Mouse (Mus musculus) midbrain, embryonic 10.5 days (tissue): ENCODE measurements around the gene Rrnad1. TPM values are rescaled to one million over a fixed set of nuclear protein-coding genes. Genes with fewer than 3 reads are reported as not detected.
"Not testable (repeated sequence)": the region's sequence is repeated elsewhere in the genome, so short reads cannot be mapped to it uniquely, and the experiment has no call there.

Source experiments
- DNase-seq: peaks from one replicate; pipeline ENCODE4 v3.0.0-alpha.2; 2017; ENCODE audit warnings: low spot score
- H3K27ac ChIP-seq: fragments of 300-500 bp; sonication (generic); replicated peaks from 2 replicates; pipeline ENCODE4 v1.5.1; 2016; ENCODE audit warnings: mild to moderate bottlenecking
- H3K27me3 ChIP-seq: fragments of 300-500 bp; sonication (generic); 2 replicates; pipeline ENCODE4 v1.6.1; 2016; ENCODE audit warnings: low read depth, mild to moderate bottlenecking; ENCODE audit not compliant: poor library complexity, severe bottlenecking
- H3K36me3 ChIP-seq: fragments of 300-500 bp; sonication (generic); 2 replicates; pipeline ENCODE4 v1.6.1; 2016; ENCODE audit warnings: mild to moderate bottlenecking, moderate library complexity
- H3K4me1 ChIP-seq: fragments of 300-500 bp; sonication (generic); 2 replicates; pipeline ENCODE4 v1.6.1; 2016
- H3K4me3 ChIP-seq: fragments of 300-500 bp; sonication (generic); 2 replicates; pipeline ENCODE4 v1.5.1; 2016; ENCODE audit warnings: mild to moderate bottlenecking, moderate library complexity
- H3K9me3 ChIP-seq: fragments of 300-500 bp; sonication (generic); replicated peaks from 2 replicates; pipeline ENCODE4 v1.6.1; 2016; ENCODE audit warnings: mild to moderate bottlenecking
- WGBS: fragments of 180-500 bp; shearing (Covaris S2); methylation state at CpG from one replicate; pipeline ENCODE4 v1.1.7; 2016; 5-methylcytosine and 5-hydroxymethylcytosine counted together
- polyA plus RNA-seq: library from polyadenylated mRNA; unstranded; fragments of >200 nt; fragmentation: Nextera tagmentation; extraction: Ambion mirVana; gene quantifications from 2 replicates; pipeline ENCODE4 v1.2.1, GENCODE M21; 2016

The Rrnad1 gene
- polyA plus RNA-seq, 1 experiment from 2014 or later, result 21.6 TPM

DNA sequence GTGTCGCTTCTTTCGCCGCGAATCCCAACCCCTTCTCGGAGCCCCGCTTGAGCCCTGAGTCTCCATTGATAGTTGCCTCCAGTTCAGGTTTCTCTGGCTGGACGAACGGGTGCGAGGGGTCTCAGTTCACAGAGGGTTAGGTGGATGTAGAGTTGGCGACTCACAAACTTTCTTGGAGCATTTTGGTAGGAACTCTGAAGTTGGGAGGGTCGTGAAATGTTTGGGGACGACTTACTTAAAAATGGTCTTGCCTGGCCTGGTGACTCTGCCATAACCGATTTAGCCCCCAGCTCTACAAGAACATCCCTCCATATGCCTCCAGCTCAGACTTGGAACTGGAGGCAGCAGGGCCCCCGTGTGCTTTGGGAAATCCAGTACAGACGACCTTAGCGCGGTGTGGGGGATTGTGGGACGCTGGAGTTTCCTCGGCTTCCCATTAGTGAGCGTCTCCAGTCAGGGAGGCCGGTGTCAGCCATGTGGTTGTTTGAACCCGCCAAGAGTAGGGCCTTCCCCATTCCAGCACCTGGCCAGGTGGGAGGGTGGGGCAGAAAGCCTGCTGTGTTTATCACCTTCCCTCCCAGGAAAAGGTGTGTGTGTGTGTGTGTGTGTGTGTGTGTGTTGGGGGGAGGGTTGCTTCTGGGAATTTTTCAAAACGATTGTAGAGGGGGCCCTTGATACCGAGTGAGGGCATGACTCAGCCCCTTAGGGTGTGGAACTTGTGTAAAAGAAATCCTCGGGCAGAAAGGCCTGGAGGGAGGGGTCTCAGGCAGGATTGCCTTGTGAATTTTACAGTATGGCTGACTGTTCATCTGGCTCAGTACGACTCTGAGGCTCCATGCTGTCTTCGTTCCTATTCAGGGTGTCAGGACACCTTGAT is 23.3 kb downstream of the Rrnad1 start:
- H3K27ac ChIP-seq, result peak overlapping the region; percentile 96
- no peaks in the 10 kb centered on the region for H3K9me3 ChIP-seq
- H3K27me3 ChIP-seq, result no peaks in the 10 kb centered on the region
- peak; percentile 47 for DNase-seq
- peaks cover 61% of the 10 kb centered on the region for H3K4me1 ChIP-seq
- peak overlapping the region; percentile 80 for H3K4me3 ChIP-seq
- WGBS, result under 1% methylated on average over 27 of the region's 27 CpGs
- no peaks in the 10 kb centered on the region; the same call in 1 of the 2 replicates for H3K36me3 ChIP-seq

DNA sequence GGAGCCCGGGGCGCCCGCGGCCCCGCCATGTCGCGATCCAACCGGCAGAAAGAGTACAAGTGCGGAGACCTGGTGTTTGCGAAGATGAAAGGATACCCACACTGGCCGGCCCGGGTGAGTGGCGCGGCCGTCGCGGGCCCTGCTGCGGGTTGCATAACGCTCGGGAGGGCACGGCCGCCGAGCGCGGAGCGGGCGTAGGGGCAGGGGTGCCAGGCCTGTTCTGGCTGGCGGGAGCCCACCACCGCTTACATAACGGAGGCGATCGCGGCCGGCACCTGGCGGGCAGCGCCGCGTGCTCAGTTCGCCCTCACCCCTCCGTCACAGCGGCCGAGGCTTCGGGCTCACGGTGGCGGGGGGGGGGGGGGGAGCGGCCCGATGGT is 23.9 kb downstream of the Rrnad1 start:
- no peaks in the 10 kb centered on the region for H3K9me3 ChIP-seq
- no peaks in the 10 kb centered on the region for H3K27me3 ChIP-seq
- H3K4me3 ChIP-seq, result peak overlapping the region; percentile 80
- no peaks in the 10 kb centered on the region; the same call in 1 of the 2 replicates for H3K36me3 ChIP-seq
- DNase-seq, result peak; percentile 63
- peak overlapping the region; percentile 96 for H3K27ac ChIP-seq
- peaks cover 55% of the 10 kb centered on the region for H3K4me1 ChIP-seq
- under 1% methylated on average over 44 of the region's 47 CpGs for WGBS

DNA sequence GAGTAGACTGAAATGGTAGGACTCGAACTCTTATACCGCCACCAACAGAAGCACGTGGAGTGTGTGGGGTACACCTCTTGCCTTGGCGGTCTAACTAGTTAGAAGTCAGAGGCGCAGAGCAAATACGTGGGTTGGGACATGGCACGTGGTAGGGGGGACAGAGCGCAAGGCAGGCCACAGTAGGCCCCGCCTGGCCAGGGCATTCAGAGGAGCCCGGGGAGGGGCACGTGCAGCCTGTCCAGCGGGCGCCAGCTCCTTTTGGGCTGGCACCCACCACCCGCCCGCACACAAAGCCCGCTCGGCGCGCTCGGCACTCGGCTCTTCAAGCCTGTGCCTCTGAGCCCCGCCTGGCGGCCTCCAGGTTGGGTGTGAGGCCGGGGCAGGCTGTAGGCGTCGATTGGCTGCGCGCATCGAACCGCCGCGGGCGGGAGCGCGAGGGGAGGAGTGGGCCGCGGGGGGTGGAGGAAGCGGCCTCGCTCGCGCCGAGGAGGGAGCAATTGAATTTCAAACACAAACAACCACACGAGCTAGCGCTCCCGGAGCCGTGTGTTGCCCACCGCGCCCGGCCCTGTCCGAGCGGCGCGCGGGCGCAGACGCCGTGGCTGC is 24.5 kb downstream of the Rrnad1 start, which contains the start of gene Hdgf:
Hdgf (plus strand) TSS at position 442 of the 606 bp plus-strand sequence.
- no peaks in the 10 kb centered on the region for H3K9me3 ChIP-seq
- peak within 1 kb of the TSS; percentile 80 for H3K4me3 ChIP-seq
- peaks cover 49% of the 10 kb centered on the region for H3K4me1 ChIP-seq
- 1% methylated on average over 56 of the region's 57 CpGs for WGBS
- H3K27ac ChIP-seq, result peak within 1 kb of the TSS; percentile 96
- peak; percentile 97 for DNase-seq
- H3K27me3 ChIP-seq, result no peaks in the 10 kb centered on the region
- no peaks in the 10 kb centered on the region; the same call in 1 of the 2 replicates for H3K36me3 ChIP-seq

DNA sequence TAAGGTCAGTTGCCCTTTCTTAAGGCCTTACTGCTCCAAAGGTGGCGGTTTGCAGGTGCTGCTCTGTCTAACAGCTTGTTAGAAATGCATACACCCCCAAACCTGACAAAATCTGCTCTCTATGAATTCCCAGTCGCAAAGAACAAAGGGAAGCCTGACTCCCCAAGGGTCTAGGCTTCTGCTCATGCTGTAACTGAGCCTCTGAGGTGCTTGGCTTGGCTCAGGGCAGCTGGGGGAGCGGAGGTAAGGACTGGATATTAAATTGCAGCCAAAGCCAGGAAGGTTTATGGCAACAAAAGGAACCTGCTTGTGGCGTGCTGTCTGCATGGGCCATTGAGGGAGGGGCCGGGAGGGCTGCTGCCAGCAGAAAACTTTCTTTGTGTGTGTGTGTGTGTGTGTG is 26.7 kb downstream of the Rrnad1 start:
- Histone ChIP-seq H3K9me3 (no peaks in the 10 kb centered on the region), H3K27ac (0 out of 2 replicates have a peak overlapping the region, but pooled peaks have one; percentile 38), H3K27me3 (no peaks in the 10 kb centered on the region), H3K36me3 (no peaks in the 10 kb centered on the region), H3K4me3 (no peak overlapping the region), H3K4me1 (peaks cover 27% of the 10 kb centered on the region)
- WGBS, result 55% methylated on average over 5 of the region's 5 CpGs
- no peak for DNase-seq

DNA sequence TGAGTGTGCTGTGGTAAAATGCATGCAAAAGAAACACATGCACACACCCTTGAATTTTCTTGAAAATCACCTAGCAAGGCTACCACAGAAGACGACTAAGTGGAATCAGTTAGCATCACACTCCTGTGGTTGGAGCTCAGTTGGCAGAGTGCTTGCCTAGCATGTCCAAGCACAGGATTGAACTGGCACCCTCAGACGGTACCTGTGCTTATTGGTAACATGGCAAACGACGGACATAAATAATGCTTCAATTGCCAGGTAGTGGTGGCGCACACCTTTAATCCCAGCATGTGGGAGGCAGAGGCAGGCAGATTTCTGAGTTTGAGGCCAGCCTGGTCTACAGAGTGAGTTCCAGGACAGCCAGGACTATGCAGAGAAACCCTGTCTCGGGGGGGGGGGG is 28.6 kb downstream of the Rrnad1 start:
- not testable (repeated sequence) for H3K9me3 ChIP-seq, H3K27ac ChIP-seq, H3K27me3 ChIP-seq, H3K4me1 ChIP-seq, H3K36me3 ChIP-seq, H3K4me3 ChIP-seq, DNase-seq
- 78% methylated on average over 6 of the region's 6 CpGs for WGBS

DNA sequence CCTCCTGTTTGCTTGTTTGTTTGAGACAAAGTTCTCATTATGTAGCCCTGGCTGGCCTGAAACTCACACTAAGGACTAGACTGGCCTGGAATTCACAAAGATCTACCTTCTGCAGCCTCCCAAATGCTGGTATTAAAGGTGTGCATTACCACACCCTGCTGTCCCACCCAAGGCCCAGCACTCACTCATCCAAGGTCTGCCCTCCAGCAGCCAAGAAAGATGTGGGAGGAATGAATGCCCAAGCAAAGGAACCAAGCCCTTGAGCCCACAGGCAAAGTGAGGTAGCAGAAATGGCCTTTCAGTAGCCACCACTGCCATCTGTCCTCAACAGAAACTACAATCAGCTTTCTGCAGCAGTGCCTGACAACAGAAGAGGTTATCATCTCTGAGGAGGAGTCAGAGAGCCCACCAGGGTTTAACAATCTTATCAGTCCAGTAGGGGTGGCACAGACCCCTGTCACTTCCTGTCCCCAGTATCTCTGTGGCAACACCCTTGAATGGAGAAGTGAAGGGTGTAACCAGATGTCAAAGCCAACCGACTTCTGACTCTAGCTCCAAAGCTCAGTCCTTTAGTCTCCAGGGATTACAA is 29.4 kb downstream of the Rrnad1 start:
- 65% methylated on average over 1 of the region's 1 CpGs for WGBS
- Histone ChIP-seq H3K4me1 (peaks cover 8% of the 10 kb centered on the region; the same call in 1 of the 2 replicates), H3K27ac (peak overlapping the region; percentile 55), H3K4me3 (peak overlapping the region; percentile 3; the same call in 1 of the 2 replicates), H3K36me3 (no peaks in the 10 kb centered on the region), H3K27me3 (no peaks in the 10 kb centered on the region), H3K9me3 (no peaks in the 10 kb centered on the region)
- DNase-seq, result no peak

DNA sequence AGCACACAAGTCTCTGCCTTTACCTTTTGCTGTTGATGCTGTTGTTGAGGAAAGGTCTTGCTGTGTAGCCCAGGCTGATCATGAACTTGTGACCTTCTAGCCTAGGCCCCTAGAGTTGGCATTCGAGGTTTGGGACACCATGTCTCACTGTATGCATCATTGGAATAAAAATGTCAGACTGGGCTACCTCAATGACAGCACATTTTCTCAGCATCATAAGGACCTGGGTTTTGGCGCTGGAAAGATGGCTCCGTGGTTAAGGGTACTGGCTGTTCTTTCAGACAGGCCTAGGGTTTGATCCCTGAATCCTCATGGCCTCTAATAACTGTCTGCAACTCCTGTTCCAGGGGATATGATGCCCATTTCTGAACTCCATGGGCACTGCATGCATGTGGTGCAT is 30.7 kb downstream of the Rrnad1 start:
- Histone ChIP-seq H3K27ac (no peak overlapping the region), H3K27me3 (no peaks in the 10 kb centered on the region), H3K9me3 (no peaks in the 10 kb centered on the region), H3K36me3 (no peaks in the 10 kb centered on the region), H3K4me3 (no peak overlapping the region), H3K4me1 (peaks cover 3% of the 10 kb centered on the region; the same call in 1 of the 2 replicates)
- DNase-seq, result no peak
- 85% methylated on average over 3 of the region's 3 CpGs for WGBS

DNA sequence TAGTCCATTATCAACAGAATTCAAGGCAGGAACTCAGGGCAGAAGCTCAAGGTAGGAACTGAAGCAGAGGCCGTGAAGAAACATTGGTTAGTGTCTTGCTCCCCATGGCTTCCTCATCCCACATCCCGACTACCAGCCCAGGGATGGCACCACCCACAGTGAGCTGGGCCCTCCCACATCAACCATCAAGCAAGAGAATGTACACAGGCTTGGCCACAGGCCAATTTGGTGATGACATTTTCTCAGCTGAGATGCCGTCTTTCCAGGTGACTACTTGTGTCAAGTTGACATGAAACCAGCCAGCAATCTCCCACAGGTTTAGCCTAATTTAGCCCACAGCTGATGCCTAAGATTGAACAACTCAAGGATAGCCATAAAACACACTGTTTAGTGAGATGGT is 31.3 kb downstream of the Rrnad1 start:
- 71% methylated on average over 3 of the region's 3 CpGs for WGBS
- Histone ChIP-seq H3K4me1 (peaks cover 3% of the 10 kb centered on the region; the same call in 1 of the 2 replicates), H3K27me3 (no peaks in the 10 kb centered on the region), H3K9me3 (no peaks in the 10 kb centered on the region), H3K36me3 (no peaks in the 10 kb centered on the region), H3K27ac (no peak overlapping the region), H3K4me3 (no peak overlapping the region)
- DNase-seq, result no peak

DNA sequence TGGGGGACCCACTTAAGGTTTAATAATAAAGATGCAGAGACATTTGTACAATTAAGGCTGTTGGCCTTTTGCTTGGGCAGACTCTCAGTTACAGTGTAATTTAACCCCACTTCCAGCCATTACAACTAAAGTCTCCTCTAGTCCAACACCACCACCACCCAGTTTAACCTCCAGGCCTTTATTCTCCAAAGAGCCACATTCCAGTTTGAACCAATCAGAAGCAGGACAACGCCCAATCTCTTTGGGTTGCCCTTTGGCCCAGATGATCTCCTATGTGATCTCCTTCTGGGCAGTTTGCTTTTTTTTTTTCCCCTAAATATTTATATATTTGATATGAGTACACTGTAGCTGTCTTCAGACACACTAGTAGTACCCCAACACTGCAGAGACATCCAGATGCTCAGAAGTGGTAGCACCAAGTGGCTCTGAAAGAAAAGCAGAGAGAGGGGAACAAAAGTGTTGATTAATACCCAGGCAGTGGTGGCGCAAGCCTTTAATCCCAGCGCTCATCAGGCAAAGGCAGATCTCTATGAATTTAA is 37.1 kb downstream of the Rrnad1 start:
- no peaks in the 10 kb centered on the region for H3K27me3 ChIP-seq
- no peak for DNase-seq
- H3K4me3 ChIP-seq, result no peak overlapping the region
- no peaks in the 10 kb centered on the region for H3K4me1 ChIP-seq
- no peaks in the 10 kb centered on the region for H3K36me3 ChIP-seq
- WGBS, result 73% methylated on average over 3 of the region's 3 CpGs
- no peak overlapping the region for H3K27ac ChIP-seq
- peaks cover under 1% of the 10 kb centered on the region; the same call in 1 of the 2 replicates for H3K9me3 ChIP-seq

DNA sequence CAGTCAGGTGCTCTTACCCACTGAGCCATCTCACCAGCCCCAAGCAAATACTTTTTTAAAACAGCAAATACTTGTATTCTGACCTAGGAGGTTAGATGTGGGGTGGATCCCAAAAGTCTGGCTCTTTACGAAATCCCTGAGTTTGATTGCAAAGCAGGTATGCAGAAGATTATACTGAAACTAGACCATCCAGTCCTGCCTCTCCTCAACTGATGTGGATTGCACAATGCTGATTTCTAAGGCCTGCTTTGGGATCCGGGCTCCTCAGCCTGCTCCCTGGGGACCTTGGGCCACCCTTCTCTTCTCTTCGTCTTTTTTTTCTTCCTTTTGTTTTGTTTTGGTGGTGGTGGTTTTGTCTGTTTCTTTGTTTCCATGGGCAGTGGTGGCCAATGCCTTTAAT is 39.0 kb downstream of the Rrnad1 start:
- H3K27me3 ChIP-seq, result no peaks in the 10 kb centered on the region
- H3K9me3 ChIP-seq, result peaks cover 6% of the 10 kb centered on the region; the same call in 1 of the 2 replicates
- H3K4me3 ChIP-seq, result no peak overlapping the region
- no peak overlapping the region for H3K27ac ChIP-seq
- 38% methylated on average over 3 of the region's 3 CpGs for WGBS
- DNase-seq, result no peak
- H3K36me3 ChIP-seq, result no peaks in the 10 kb centered on the region
- H3K4me1 ChIP-seq, result no peaks in the 10 kb centered on the region

DNA sequence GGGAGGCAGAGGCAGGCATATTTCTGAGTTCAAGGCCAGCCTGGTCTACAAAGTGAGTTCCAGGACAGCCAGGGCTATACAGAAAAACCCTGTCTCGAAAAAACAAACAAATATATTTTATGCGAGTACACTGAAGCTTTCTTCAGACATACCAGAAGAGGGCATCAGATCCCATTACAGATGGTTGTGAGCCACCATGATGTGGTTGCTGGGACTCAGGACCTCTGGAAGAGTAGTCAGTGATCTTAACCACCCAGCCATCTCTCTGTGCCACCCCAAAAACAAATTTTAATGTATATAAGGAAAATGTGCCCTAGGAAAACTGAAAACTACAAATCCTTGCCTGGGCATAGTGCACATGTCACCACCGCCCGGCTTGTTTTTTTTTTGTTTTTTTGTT is 43.1 kb downstream of the Rrnad1 start:
- H3K9me3 ChIP-seq, H3K27me3 ChIP-seq, H3K4me3 ChIP-seq, DNase-seq, H3K36me3 ChIP-seq, H3K27ac ChIP-seq: not testable (repeated sequence)
- WGBS, result 76% methylated on average over 4 of the region's 4 CpGs
- H3K4me1 ChIP-seq, result peaks cover 20% of the 10 kb centered on the region

DNA sequence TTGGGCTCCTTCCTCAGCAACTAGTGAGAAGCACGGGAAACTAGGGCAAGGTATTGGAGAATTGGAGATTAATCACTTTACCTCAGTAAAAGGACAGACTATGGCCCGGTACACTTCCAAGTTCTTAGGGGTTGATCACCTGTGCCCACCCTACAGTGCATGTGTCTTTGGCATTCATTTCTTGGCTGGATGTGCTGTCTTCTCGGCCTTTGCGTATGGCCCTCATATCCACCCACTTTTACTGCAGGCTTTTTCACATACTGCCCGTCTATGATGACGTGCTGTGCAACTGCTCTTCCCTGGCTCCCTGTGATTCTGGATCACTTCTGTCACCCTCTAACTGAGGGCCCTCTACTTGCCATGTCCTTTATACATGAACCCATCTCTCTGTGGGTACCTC is 44.1 kb downstream of the Rrnad1 start:
- no peaks in the 10 kb centered on the region for H3K27me3 ChIP-seq
- 86% methylated on average over 6 of the region's 6 CpGs for WGBS
- H3K4me3 ChIP-seq, result peak overlapping the region; percentile 99
- H3K36me3 ChIP-seq, result peaks cover 12% of the 10 kb centered on the region
- peaks cover 6% of the 10 kb centered on the region; the same call in 1 of the 2 replicates for H3K9me3 ChIP-seq
- H3K27ac ChIP-seq, result peak overlapping the region; percentile 96; the same call in 1 of the 2 replicates
- peaks cover 20% of the 10 kb centered on the region for H3K4me1 ChIP-seq
- DNase-seq, result no peak
